Mouse (Mus musculus): ENCODE results near the gene Hddc3.

DNA sequence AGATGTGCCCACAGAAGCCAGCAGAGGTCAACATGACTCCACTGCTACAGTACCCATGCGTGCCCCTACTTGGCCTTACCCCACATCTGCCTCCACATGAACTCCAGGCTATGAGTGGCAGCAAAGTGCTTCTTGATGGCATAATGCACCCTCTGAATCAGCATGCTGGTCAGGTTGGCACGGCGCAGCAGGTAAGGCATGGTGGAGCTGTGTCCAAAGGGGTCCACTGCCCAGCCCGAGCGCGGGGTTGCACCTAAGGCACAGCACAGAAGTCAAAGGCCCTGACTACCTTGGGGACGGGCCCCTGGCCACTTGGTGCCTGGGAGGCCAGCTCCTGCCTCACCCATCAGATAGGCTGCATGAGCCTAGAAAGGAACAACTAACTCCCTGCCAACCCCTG is 24.3 kb downstream of the Hddc3 start:
- no peak for TF ChIP-seq CTCF (IDR thresholded peaks at IDR 0.05; ENCODE audit: low read depth)
- no peak for TF ChIP-seq EP300 (optimal IDR thresholded peaks at IDR 0.05)

Measured in stomach, postnatal 0 days (tissue).